Mouse (Mus musculus) heart, postnatal 0 days (tissue): Measurements from ENCODE around the gene Cog6. TPM values are rescaled to one million over a fixed set of nuclear protein-coding genes. Genes with fewer than 3 reads are reported as not detected.
A peak's percentile ranks its signal among the peaks of the same experiment; 100 is the strongest.

Experiments used
- ATAC-seq: fragments of 200-750 bp; cut with Nextera tagmentation; 2 replicates; pipeline ENCODE4 v1.8.0; 2017; ENCODE audit warnings: low read depth, moderate number of reproducible peaks, moderate library complexity; ENCODE audit not compliant: insufficient read depth
- DNase-seq: peaks from one replicate; pipeline ENCODE4 v3.0.0-alpha.2; 2016; ENCODE audit warnings: low spot score
- H3K27ac ChIP-seq: fragments of 300-500 bp; sonication (generic); 2 replicates; pipeline ENCODE4 v1.5.1; 2014; ENCODE audit warnings: low read depth, mild to moderate bottlenecking
- H3K27me3 ChIP-seq: fragments of 300-500 bp; sonication (generic); 2 replicates; pipeline ENCODE4 v1.6.1; 2014; ENCODE audit warnings: low read length, mixed read lengths; ENCODE audit not compliant: control insufficient read depth, insufficient read depth
- H3K36me3 ChIP-seq: fragments of 300-500 bp; sonication (generic); replicated peaks from 2 replicates; pipeline ENCODE4 v1.6.1; 2014; ENCODE audit warnings: low read length, mixed read lengths; ENCODE audit not compliant: control insufficient read depth, insufficient read depth
- H3K4me1 ChIP-seq: fragments of 300-500 bp; sonication (generic); 2 replicates; pipeline ENCODE4 v1.6.1; 2014; ENCODE audit warnings: antibody characterized with exemption; ENCODE audit not compliant: control insufficient read depth, insufficient read depth
- H3K4me2 ChIP-seq: fragments of 300-500 bp; sonication (generic); 2 replicates; pipeline ENCODE4 v1.6.1; 2014; ENCODE audit warnings: low read depth, mild to moderate bottlenecking, low read length, moderate library complexity
- H3K4me3 ChIP-seq: fragments of 300-500 bp; sonication (generic); 2 replicates; pipeline ENCODE4 v1.5.1; 2014; ENCODE audit warnings: low read depth, low read length
- H3K9ac ChIP-seq: fragments of 300-500 bp; sonication (generic); replicated peaks from 2 replicates; pipeline ENCODE4 v1.6.1; 2014; ENCODE audit warnings: low read depth, low read length, mixed read lengths
- H3K9me3 ChIP-seq: fragments of 300-500 bp; sonication (generic); replicated peaks from 2 replicates; pipeline ENCODE4 v1.6.1; 2016; ENCODE audit warnings: low read length; ENCODE audit not compliant: control insufficient read depth
- CTCF ChIP-seq: IDR thresholded peaks from 2 replicates; pipeline ENCODE4 v1.5.1; 2016; ENCODE audit warnings: antibody characterized with exemption, control low read depth, low read depth
- EP300 ChIP-seq: IDR thresholded peaks from 2 replicates; pipeline ENCODE4 v1.6.1; 2016; ENCODE audit warnings: antibody characterized with exemption, low read depth
- WGBS: fragments of 180-500 bp; shearing (Covaris S2); extraction: QIAGEN DNeasy Blood & Tissue Kit; methylation state at CpG from one replicate; pipeline ENCODE4 v1.1.7; 2014; 5-methylcytosine and 5-hydroxymethylcytosine counted together
- polyA plus RNA-seq: library from polyadenylated mRNA; unstranded; fragments of >200 nt; fragmentation: Nextera tagmentation; extraction: Ambion mirVana; gene quantifications from 2 replicates; pipeline ENCODE4 v1.2.1, GENCODE M21; 2015
- total RNA-seq: library from RNA; depleted of rRNA; stranded (reverse); fragments of >200 nt; gene quantifications from 2 replicates; pipeline ENCODE4 v1.2.3, GENCODE M21; 2014; ENCODE audit warnings: low replicate concordance

The Cog6 gene
- total and polyA plus RNA-seq, 2 experiments from 2014 or later: 54.7 to 64.5 TPM

- H3K27ac ChIP-seq: peak overlapping the region; percentile 68
- peak overlapping the region; percentile 84 for H3K4me3 ChIP-seq
- H3K36me3 ChIP-seq: 0 out of 2 replicates have a peak, but pooled peaks cover 7% of the 10 kb centered on the region
- H3K9ac ChIP-seq: peak overlapping the region; percentile 56
- ATAC-seq (no peak), DNase-seq (peak; percentile 44)
- peak overlapping the region; percentile 83 for H3K4me2 ChIP-seq
- WGBS: 15% methylated on average over 7 of the region's 7 CpGs
- H3K4me1 ChIP-seq: peaks cover 36% of the 10 kb centered on the region
- TF ChIP-seq CTCF: no peak
- peak; percentile 60; the same call in 1 of the 2 replicates for TF ChIP-seq EP300
- H3K9me3 ChIP-seq: no peaks in the 10 kb centered on the region
- no peaks in the 10 kb centered on the region for H3K27me3 ChIP-seq
These were observed 27.2 kb upstream of the Cog6 start for GRCm38 (mm10) chr3:53044238-53044637.

DNA sequence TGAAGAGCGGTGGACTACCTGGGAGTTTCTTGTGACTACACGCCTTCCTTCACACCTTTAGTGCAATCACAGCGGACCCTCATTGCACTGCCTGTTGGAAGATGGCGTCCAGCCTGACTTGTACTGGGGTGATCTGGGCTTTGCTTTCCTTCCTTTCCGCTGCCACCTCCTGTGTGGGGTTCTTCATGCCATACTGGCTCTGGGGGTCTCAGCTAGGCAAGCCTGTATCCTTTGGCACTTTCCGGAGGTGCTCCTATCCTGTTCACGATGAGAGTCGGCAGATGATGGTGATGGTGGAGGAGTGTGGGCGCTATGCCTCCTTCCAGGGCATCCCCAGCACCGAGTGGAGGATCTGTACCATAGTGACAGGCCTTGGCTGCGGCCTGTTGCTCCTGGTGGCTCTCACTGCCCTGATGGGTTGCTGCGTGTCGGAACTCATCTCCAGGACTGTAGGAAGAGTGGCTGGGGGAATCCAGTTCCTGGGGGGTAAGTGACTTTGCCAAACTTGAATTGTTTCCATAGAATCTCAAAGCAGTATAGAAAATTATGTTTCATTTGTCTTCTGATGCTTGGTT, 26.3 kb upstream of the Cog6 start:
- Histone ChIP-seq H3K27ac (peak overlapping the region; percentile 95), H3K9me3 (no peaks in the 10 kb centered on the region), H3K27me3 (no peaks in the 10 kb centered on the region), H3K4me3 (peak overlapping the region; percentile 84), H3K4me2 (peak overlapping the region; percentile 83), H3K9ac (no peak overlapping the region; the same call in 1 of the 2 replicates), H3K36me3 (0 out of 2 replicates have a peak, but pooled peaks cover 7% of the 10 kb centered on the region), H3K4me1 (peaks cover 37% of the 10 kb centered on the region)
- DNase-seq (no peak), ATAC-seq (no peak)
- TF ChIP-seq EP300: no peak
- 75% methylated on average over 13 of the region's 13 CpGs for WGBS

DNA sequence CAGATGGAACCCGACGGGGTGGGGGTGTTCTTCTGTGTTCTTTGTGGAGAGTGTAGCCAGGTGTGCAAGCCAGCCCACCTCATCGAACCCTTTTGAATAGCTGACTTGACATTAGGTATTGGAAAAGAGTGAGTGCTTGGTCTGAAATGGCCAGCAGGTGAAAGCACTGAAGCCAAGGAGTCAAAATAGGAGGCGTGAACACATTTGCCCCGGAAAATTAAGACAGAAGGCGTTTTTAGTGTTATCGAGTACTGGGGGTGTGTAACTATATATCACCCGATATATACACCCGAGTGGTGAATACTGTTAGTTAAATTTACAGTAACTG, 25.2 kb upstream of the Cog6 start:
- no peak for TF ChIP-seq EP300
- no peak for TF ChIP-seq CTCF
- no peaks in the 10 kb centered on the region for H3K27me3 ChIP-seq
- 8% methylated on average over 9 of the region's 9 CpGs for WGBS
- DNase-seq (no peak), ATAC-seq (no peak)
- peak overlapping the region; percentile 95 for H3K27ac ChIP-seq
- H3K4me1 ChIP-seq: peaks cover 37% of the 10 kb centered on the region
- no peaks in the 10 kb centered on the region for H3K9me3 ChIP-seq
- H3K4me2 ChIP-seq: peak overlapping the region; percentile 83
- 0 out of 2 replicates have a peak, but pooled peaks cover 7% of the 10 kb centered on the region for H3K36me3 ChIP-seq
- peak overlapping the region; percentile 83 for H3K9ac ChIP-seq
- H3K4me3 ChIP-seq: peak overlapping the region; percentile 84

- Histone ChIP-seq H3K9ac (peak within 1 kb of the TSS; percentile 83), H3K27me3 (no peaks in the 10 kb centered on the region), H3K4me2 (peak within 1 kb of the TSS; percentile 83), H3K36me3 (0 out of 2 replicates have a peak, but pooled peaks cover 7% of the 10 kb centered on the region), H3K4me1 (peaks cover 37% of the 10 kb centered on the region), H3K27ac (peak within 1 kb of the TSS; percentile 95), H3K9me3 (no peaks in the 10 kb centered on the region), H3K4me3 (peak within 1 kb of the TSS; percentile 84)
- ATAC-seq (peak; percentile 88), DNase-seq (peak; percentile 86)
- TF ChIP-seq EP300 (no peak), CTCF (peak; percentile 55)
- WGBS: under 1% methylated on average over 58 of the region's 58 CpGs
These were observed 24.6 kb upstream of the Cog6 start, which contains the start of gene Lhfp for GRCm38 (mm10) chr3:53041411-53042239. TSS of gene Lhfp (plus strand) at chr3:53041528.

DNA sequence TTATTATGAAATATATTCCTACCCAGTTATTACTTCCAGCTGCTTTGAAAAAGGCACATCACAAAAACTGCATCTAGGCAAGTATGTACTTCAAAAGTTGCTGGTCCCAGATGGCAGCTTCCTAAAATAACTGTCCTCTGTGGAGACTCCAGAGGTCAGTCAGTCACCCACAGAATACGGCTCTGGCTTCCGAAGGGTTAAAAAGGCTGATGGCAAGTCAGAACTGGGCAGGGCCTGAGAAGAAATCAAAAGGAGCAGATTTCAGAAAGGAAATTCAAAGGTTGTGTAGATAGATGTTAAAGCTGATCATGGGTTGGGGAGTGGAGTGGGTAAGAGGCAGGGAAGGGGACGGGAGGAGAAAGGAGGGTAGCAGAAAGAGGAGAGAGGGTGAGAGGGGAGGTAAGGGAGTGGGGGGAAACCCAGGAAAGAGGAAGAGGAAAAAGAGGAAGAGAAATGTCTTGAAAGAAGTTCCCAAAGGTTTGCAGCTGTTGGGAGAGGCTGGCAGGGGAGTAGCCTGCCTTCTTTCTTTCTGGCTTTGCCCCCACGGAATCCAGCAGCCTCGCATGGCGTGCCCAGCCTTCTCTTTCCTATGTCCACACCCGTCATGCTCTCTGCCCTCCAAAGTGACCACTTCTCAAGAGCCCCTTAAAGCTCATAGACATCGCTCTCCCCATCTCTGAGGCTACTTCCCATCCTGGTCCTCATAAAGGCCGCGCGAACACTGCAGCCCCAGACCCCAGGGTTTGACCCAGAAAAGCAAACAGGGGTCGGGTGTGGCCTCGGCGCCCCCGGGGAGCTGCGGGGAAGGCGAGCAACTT, 23.8 kb upstream of the Cog6 start:
- Histone ChIP-seq H3K4me3 (peak overlapping the region; percentile 84), H3K4me1 (peaks cover 35% of the 10 kb centered on the region), H3K9me3 (no peaks in the 10 kb centered on the region), H3K27me3 (no peaks in the 10 kb centered on the region), H3K9ac (peak overlapping the region; percentile 83), H3K4me2 (peak overlapping the region; percentile 83), H3K27ac (peak overlapping the region; percentile 95), H3K36me3 (0 out of 2 replicates have a peak, but pooled peaks cover 7% of the 10 kb centered on the region)
- WGBS: 4% methylated on average over 16 of the region's 17 CpGs
- TF ChIP-seq CTCF (no peak), EP300 (peak; percentile 61; the same call in 1 of the 2 replicates)
- DNase-seq (peak; percentile 69), ATAC-seq (peak; percentile 35)
